Mouse (Mus musculus): ENCODE data around the gene Gm525.

DNA sequence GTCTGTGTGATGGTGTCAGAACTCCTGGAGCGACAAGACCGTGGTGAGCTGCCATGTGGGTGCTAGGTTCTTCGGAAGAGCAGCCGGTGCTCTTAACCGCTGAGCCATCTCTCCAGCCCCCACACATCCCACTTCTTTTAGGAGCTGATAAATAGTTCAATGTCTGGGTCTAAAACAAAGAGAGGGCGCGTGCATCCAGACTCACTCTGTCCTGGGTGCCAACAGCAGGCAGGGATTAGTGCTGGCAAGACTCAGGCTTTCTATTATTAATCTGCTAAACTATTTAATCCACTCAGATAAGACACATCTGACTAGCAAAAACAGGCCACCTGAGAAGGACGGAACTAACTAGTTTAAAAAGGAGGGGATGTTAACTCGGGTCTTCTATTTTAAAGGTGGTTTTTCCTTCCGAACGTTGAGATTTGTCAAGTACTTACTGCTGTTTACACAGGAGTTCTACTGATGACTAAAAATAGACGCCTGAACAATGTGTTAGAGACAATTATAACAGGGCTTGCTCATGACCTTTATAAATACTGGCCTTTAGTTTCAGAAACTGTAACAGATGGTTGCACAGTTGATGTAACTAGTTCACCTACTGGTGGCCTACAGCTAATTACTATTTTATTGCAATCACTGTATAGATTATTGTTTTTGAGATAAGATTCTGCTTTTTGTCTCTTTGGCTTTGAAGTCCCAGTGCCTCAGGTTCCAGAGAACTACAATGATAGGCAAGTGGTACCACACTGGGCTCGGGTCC, 17.5 kb upstream of the Gm525 start:
- TF ChIP-seq EP300 (IDR thresholded peaks at IDR 0.05; ENCODE audit: low read depth): no peak
- no peak for TF ChIP-seq CTCF (IDR thresholded peaks at IDR 0.05; ENCODE audit: low read depth)
